Mouse (Mus musculus): Measurements from ENCODE around the gene Zbtb4. TPM values are rescaled to one million over a fixed set of nuclear protein-coding genes. Genes with fewer than 3 reads are reported as not detected.

Gene Zbtb4
- polyA plus RNA-seq, 1 experiment from 2014 or later, result 3.2 TPM

DNA sequence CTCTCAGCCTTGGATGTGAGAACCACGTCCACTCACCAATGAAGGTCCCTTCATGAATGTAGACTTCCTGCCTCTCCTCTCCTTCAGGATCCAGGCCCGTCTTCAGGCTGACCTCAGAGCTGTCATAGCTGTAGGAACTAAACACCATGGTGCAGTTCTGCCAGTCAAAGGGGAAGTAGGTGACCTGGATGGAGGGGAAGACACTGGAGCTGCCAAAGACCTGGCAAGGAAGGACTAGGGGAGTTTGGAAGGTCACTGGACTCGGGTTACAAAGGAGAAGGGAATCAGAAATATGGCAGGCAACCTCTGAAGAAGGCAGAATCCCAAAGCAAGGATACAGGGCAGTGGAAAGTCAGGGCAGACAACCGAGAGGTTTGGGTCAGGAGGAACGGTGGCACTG, 27.7 kb downstream of the Zbtb4 start:
- peaks cover 58% of the 10 kb centered on the region for H3K27me3 ChIP-seq
- H3K4me1 ChIP-seq (replicated peaks), result peaks cover 15% of the 10 kb centered on the region
- 67% methylated on average over 5 of the region's 5 CpGs for WGBS
- H3K36me3 ChIP-seq, result peaks cover 4% of the 10 kb centered on the region
- H3K9me3 ChIP-seq, result no peaks in the 10 kb centered on the region
- H3K4me2 ChIP-seq, result no peak overlapping the region
- no peak overlapping the region for H3K27ac ChIP-seq
- no peak for ATAC-seq (ENCODE audit: low FRiP score)
- H3K9ac ChIP-seq, result no peak overlapping the region
- no peak overlapping the region for H3K4me3 ChIP-seq

DNA sequence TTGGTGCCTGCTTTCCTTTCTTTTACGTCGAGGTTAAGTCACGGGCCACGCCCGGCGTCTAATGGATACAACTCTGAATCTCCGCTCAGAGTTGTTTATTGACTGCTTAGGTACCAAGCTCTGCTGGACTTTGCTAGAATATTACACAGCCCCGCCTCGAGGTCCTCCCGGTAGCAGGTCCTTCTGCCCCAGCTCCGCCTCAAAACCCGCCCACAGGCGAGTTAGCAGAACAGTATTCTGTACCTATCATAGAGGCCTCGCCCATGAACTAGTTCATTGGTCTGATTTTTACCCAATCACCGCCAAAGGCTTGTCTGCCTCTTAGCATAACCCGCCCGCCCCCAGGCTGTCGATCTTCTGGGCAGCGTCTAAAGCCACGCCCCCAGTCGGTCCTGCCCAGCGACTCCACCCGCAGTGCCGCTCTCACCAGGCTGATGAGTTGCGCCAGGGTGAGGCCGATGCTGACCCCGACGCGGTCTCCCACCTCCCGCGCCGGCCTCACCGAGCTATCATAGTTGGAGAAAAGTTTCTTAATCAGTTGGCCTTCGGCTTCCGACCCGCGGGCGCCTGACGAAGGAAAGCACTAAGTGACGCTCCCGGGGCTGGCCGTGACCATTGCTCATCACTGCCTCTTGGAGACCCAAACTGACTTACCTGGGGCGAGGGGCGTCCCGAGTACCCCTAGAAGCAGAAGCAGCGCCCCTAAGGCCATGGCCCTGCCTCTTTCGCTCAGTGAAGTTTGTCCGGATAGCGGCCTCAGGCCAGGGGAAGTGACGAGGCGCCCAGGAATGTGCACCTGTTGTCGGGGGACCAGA, 29.7 kb downstream of the Zbtb4 start, which contains the start of gene Chrnb1:
Chrnb1 (minus strand) TSS at position 776 of the 815 bp plus-strand sequence.
- Histone ChIP-seq H3K27ac (no peak within 1 kb of the TSS), H3K27me3 (peaks cover 55% of the 10 kb centered on the region), H3K9ac (peak within 1 kb of the TSS; percentile 61), H3K4me1 (replicated peaks) (peaks cover 35% of the 10 kb centered on the region), H3K4me2 (peak within 1 kb of the TSS; percentile 66), H3K36me3 (peaks cover 4% of the 10 kb centered on the region), H3K4me3 (peak within 1 kb of the TSS; percentile 35), H3K9me3 (no peaks in the 10 kb centered on the region)
- WGBS, result 2% methylated on average over 52 of the region's 52 CpGs
- peak; percentile 90 for ATAC-seq (ENCODE audit: low FRiP score)

DNA sequence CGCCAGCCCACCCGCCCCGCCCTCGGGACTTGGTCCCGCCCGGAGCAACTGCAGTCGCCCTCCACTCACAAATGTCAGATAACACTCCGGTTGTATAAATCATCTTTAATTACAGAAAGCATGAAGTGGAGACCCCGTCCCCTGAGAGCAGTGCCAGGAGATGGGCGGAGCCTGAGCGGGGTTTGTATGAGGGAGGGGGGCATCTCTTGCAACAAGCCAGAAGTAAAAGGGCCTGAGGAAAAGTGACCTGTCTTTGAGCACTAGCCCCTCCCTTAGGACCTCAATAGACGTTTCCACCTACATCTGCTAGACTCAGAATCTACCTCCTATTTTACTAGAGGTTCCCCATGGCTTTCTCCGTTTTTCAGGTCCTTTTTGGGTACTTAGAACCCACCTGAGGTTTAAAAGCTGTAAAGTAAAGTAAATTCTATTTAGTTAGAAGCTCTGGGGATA, 30.3 kb downstream of the Zbtb4 start:
- Histone ChIP-seq H3K4me2 (peak overlapping the region; percentile 66), H3K27ac (no peak overlapping the region), H3K9ac (no peak overlapping the region), H3K27me3 (peaks cover 53% of the 10 kb centered on the region), H3K36me3 (peaks cover 4% of the 10 kb centered on the region), H3K4me3 (peak overlapping the region; percentile 35), H3K4me1 (replicated peaks) (peaks cover 39% of the 10 kb centered on the region), H3K9me3 (no peaks in the 10 kb centered on the region)
- 2% methylated on average over 13 of the region's 13 CpGs for WGBS
- ATAC-seq (ENCODE audit: low FRiP score), result no peak

DNA sequence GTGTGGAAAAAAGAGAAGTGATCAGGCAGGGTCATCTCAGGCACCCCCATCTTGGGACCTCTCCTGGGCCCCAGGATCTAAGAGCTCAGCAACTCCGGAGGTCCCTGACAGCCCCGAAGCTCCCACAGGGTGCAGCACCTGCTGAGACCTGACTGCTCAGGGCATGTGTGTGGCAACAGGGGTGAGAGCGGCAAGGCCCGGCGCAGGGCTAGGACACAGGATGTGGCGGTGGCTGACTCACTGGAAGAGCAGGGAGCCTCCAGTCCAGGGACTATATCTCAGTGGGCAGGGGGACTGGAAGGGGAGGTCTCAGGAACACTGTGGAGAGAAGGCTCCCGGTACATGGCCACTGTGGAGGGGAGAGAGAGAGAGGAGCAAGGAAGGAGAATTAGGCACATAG, 32.2 kb downstream of the Zbtb4 start:
- no peak overlapping the region for H3K4me2 ChIP-seq
- peaks cover 56% of the 10 kb centered on the region for H3K27me3 ChIP-seq
- no peak overlapping the region for H3K4me3 ChIP-seq
- WGBS, result 75% methylated on average over 7 of the region's 7 CpGs
- H3K36me3 ChIP-seq, result peaks cover 4% of the 10 kb centered on the region
- ATAC-seq (ENCODE audit: low FRiP score), result no peak
- peaks cover 58% of the 10 kb centered on the region for H3K4me1 ChIP-seq (replicated peaks)
- H3K9me3 ChIP-seq, result no peaks in the 10 kb centered on the region
- no peak overlapping the region for H3K27ac ChIP-seq
- H3K9ac ChIP-seq, result 0 out of 2 replicates have a peak overlapping the region, but pooled peaks have one; percentile 24

DNA sequence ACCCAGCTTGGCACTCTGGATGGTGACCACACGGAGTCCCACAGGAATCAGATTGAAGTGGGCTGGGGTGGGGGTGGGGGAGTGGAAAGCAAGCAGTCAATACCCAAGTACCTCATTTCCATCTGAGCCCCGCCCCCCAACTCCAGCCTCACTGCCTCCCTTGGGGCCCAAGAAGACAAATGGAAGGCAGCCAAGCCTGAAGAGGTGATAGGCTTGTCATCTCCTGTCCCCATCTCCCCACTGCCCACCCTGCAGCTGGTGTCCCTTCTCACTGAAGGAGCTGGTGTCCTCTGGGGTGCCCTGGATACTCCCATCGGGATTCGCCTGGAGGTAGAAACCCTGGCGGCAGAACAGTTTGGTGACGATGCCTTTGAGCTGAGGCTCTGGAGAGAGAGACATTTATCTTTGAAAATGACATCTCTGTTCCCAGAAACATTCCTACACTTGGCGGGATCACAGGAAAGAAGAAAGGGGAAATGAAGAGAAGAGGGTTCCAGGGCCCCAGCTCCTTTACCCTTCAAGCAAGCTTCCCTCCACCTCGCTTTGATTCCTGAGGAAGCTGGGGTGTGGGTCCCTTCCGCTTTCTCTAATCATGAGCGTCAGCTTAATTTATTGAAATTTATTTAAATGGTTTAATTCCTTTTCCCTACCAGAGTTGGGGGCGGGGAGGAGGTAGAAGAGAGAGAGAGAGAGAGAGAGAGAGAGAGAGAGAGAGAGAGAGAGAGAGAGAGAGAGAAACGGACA, 33.9 kb downstream of the Zbtb4 start:
- Histone ChIP-seq H3K36me3 (peaks cover 4% of the 10 kb centered on the region), H3K4me1 (replicated peaks) (peaks cover 74% of the 10 kb centered on the region), H3K9me3 (no peaks in the 10 kb centered on the region), H3K4me3 (peak overlapping the region; percentile 52), H3K27me3 (peaks cover 47% of the 10 kb centered on the region), H3K27ac (peak overlapping the region; percentile 95), H3K9ac (peak overlapping the region; percentile 89), H3K4me2 (peak overlapping the region; percentile 94)
- ATAC-seq (ENCODE audit: low FRiP score), result no peak
- 15% methylated on average over 12 of the region's 12 CpGs for WGBS

DNA sequence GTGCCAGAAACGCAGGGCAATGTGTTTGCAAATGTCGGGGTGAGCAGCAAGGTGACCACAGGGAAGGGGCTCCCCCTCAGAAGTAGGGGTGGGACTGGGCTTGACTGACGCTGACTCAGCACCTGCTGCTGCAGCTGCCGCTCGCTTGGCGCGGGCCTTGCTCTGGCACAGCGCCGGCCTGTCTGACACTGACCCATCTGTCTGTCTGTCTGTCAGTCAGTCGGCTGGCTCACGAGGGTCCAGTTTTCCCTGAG, 34.4 kb downstream of the Zbtb4 start:
- Histone ChIP-seq H3K9ac (peak overlapping the region; percentile 89), H3K36me3 (peaks cover 4% of the 10 kb centered on the region), H3K4me1 (replicated peaks) (peaks cover 77% of the 10 kb centered on the region), H3K4me3 (peak overlapping the region; percentile 52), H3K9me3 (no peaks in the 10 kb centered on the region), H3K27me3 (peaks cover 52% of the 10 kb centered on the region), H3K27ac (peak overlapping the region; percentile 95), H3K4me2 (peak overlapping the region; percentile 94)
- under 1% methylated on average over 11 of the region's 11 CpGs for WGBS
- ATAC-seq (ENCODE audit: low FRiP score), result peak; percentile 18

DNA sequence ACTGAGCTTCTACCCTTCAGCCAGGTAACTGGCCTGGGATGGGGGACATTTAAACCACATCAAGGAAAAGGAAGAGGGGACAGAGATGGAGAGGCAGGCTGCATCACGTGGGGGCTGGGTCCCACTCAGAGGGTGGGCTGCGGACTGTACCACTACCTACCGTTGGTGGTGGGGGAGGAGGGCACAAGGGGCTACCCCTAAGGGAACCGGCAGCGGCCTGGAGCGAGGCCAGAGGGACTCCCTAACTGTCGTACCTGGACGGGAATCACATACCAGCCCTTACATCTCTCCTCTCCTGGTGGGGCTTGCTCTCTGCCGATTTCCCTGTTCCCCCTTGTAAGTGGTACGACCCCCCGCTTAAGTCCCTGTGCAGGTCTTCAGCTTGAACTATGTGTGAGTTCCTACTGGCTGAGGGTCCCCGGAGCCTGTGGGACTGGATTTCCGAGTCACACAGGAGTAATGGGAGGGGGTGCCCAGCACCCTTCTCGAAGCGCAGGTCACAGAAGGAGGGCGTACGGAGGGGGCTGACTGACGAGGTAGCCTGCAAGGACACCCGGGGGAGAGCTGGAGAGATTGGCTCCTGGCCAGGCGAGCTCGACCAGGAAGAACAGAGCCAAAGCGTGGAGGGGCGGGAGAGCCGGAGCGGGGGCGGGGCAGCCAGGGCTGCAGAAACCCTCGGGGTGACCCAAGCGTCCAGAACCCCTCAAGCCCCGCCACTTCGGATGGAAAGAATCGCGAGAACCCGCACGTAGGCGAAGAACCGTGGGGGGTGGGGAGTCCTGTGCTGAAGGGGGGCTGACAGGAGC, 34.9 kb downstream of the Zbtb4 start:
- peaks cover 78% of the 10 kb centered on the region for H3K4me1 ChIP-seq (replicated peaks)
- peak overlapping the region; percentile 95 for H3K27ac ChIP-seq
- peak overlapping the region; percentile 94 for H3K4me2 ChIP-seq
- 0% methylated on average over 34 of the region's 36 CpGs for WGBS
- ATAC-seq (ENCODE audit: low FRiP score), result peak; percentile 73
- H3K4me3 ChIP-seq, result peak overlapping the region; percentile 52
- peaks cover 52% of the 10 kb centered on the region for H3K27me3 ChIP-seq
- peaks cover 4% of the 10 kb centered on the region for H3K36me3 ChIP-seq
- H3K9ac ChIP-seq, result peak overlapping the region; percentile 89
- H3K9me3 ChIP-seq, result no peaks in the 10 kb centered on the region

DNA sequence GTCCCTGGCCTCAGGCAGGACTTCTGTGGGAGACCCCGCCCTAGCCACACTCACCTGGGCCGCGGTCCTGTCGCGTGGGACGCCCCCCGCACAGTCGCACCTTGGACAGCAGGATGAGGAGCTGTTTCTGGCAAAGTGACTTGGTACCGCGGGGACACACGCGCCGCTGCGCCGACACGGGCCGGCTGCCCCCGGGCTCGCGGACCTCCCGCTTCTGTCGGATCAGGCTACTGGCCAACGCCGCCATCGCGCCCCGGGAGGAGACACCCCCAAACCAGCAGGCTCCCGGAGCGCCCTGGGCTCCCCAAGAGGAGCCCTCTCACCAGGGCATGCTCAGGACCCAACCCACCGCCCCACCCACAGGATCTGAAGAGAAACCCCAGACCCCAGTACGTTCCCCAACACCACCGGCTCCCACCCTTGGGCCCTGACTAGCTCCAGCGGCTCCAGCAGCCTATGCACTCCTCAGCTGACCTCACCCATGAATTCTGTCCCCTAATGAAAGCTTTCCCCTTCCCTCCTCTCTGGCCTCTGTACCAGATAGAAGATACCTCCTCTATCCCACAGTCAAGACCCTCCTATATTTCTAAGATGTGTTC, 35.8 kb downstream of the Zbtb4 start, which contains the start of gene Fgf11:
Fgf11 (minus strand) TSS at position 479 of the 599 bp plus-strand sequence.
- no peak for ATAC-seq (ENCODE audit: low FRiP score)
- Histone ChIP-seq H3K4me3 (peak within 1 kb of the TSS; percentile 52), H3K4me2 (peak within 1 kb of the TSS; percentile 94), H3K4me1 (replicated peaks) (peaks cover 73% of the 10 kb centered on the region), H3K27ac (peak within 1 kb of the TSS; percentile 95), H3K9ac (peak within 1 kb of the TSS; percentile 89), H3K36me3 (peaks cover 4% of the 10 kb centered on the region), H3K9me3 (0 out of 2 replicates have a peak, but pooled peaks cover 1% of the 10 kb centered on the region), H3K27me3 (peaks cover 52% of the 10 kb centered on the region)
- WGBS, result 2% methylated on average over 33 of the region's 33 CpGs

DNA sequence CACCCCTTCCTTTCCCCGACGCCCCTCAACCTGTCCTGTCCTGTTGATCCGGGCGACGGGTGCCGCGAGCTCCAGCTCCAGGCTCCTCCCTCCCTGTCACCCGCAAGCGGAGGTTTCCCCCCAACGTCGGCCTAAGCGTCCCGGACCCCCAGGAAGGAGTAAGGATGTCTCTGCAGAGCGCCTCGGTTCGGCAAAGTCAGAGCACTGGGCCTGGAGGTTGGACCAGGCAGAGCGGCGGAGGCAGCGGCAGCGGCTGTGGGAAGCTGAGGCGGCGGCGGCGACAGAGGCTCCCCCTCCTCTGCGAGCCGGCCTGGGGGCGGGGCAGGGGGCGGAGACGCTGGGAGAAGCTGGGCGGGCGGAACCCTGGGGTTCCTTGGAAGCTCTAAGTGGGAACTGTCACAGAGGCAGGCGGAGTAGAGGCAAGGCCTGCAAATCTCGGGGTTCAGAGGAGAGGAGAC, 37.0 kb downstream of the Zbtb4 start:
- Histone ChIP-seq H3K27me3 (peaks cover 52% of the 10 kb centered on the region), H3K27ac (peak overlapping the region; percentile 81), H3K9me3 (0 out of 2 replicates have a peak, but pooled peaks cover 3% of the 10 kb centered on the region), H3K4me1 (replicated peaks) (peaks cover 73% of the 10 kb centered on the region), H3K36me3 (peaks cover under 1% of the 10 kb centered on the region), H3K4me2 (peak overlapping the region; percentile 94), H3K9ac (peak overlapping the region; percentile 89), H3K4me3 (peak overlapping the region; percentile 52)
- no peak for ATAC-seq (ENCODE audit: low FRiP score)
- under 1% methylated on average over 33 of the region's 33 CpGs for WGBS

DNA sequence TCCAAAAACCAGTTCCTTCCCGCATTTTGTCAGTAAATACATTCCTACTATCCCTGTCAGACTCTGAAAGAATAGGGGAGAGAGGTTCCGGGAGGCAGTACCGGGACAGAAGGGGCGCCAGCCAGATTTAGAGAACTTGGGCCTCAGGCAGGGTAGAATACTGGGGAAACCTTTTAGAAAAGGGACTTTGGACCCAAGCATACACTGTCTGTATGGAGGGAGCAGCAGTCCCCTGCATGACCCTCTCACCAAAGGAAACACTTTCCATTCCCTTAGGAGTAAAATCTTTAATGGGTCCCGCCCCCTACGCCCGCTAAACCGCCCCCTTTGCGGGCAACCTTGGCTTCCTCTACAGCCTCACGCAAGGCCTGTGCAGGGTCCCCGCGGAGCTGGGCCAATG, 37.6 kb downstream of the Zbtb4 start:
- peaks cover 46% of the 10 kb centered on the region for H3K27me3 ChIP-seq
- H3K4me2 ChIP-seq, result peak overlapping the region; percentile 94
- peak overlapping the region; percentile 52 for H3K4me3 ChIP-seq
- peaks cover 70% of the 10 kb centered on the region for H3K4me1 ChIP-seq (replicated peaks)
- no peaks in the 10 kb centered on the region for H3K36me3 ChIP-seq
- peak overlapping the region; percentile 89 for H3K9ac ChIP-seq
- WGBS, result 2% methylated on average over 12 of the region's 12 CpGs
- H3K27ac ChIP-seq, result peak overlapping the region; percentile 81
- H3K9me3 ChIP-seq, result 0 out of 2 replicates have a peak, but pooled peaks cover 3% of the 10 kb centered on the region
- no peak for ATAC-seq (ENCODE audit: low FRiP score)
